Mouse (Mus musculus) layer of hippocampus, adult 9-10 months (tissue): ENCODE measurements around the gene Trpm8.

ENCODE experiments used
- DNase-seq: peaks from one replicate; pipeline ENCODE4 v3.0.0; 2022; ENCODE audit warnings: low spot score

Trpm8 gene

DNA sequence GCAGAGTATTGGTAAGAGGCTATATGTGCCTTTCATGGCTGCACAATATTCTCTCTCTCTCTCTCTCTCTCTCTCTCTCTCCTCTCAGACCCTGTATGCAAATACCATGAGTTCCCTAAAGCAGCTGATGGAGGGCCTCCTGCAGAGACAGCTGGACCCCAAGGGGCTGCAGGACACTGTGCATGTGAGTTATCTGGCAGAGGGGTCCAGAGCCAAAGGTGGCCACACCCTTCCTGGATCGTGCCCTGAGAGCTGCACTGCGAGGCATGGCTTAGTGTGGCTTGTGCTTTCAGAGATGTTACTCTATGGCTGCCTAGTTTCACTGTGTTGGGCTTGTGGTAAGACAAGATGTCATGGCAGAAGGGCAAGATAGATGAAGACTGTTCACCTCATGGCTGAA is 29.8 kb upstream of the Trpm8 start:
- DNase-seq = no peak

DNA sequence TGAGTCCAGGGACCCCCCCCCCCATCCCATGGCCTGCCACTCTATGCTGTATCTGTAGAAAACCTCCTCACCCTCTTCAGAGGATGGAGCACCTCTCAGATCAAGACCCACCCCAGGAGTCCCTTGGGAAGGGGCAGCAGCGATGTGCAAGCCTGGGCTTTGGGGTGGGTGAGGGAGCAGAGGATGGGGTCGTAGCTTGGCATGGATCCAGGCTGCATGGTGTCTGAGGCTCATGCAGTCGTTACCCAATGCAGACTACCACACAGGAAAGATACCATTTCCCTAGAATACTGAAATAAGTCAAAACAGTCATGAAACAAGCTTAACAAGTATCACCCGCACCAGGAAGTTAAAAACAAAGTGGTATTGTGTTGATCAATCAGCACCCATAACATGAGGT is 28.8 kb upstream of the Trpm8 start:
- DNase-seq = no peak

DNA sequence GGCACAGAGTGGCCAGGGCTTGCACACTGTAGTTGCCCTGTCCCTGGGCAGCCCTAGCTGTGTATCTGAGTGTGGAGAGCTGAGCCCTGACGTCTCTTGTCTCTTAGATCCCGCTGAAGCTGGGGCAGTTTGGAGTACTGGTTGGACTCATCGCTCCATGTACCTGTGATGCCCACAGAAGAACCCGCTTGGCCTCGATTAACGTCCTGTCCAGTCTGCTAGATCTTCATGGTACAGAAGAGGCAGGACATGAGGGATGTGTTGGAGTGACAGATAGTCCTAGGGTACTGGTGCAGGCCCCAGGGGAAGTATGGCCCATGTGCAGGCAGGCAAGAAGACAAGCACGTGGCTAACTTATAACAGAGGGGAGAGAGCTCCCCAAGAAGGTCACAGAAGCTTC is 27.9 kb upstream of the Trpm8 start:
- no peak for DNase-seq

DNA sequence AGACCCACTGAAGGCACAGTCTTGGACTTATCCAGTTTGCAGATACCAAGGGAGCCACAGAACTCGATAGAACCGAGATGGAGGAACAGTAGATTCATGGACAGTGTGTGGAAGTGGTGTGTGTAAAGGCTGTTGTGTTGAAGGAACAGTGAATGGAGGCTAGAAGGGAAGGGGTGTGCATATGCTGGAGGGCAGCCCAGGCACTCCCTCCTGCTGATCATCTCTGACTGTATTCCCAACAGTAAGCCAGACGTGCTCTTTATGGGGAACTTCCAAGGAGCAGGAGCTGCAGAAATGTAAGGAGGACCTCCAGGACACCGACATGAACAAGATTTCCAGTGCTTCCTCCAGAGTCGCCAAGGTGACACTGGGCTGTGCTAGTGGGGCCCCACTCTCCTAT is 27.4 kb upstream of the Trpm8 start:
- no peak for DNase-seq

DNA sequence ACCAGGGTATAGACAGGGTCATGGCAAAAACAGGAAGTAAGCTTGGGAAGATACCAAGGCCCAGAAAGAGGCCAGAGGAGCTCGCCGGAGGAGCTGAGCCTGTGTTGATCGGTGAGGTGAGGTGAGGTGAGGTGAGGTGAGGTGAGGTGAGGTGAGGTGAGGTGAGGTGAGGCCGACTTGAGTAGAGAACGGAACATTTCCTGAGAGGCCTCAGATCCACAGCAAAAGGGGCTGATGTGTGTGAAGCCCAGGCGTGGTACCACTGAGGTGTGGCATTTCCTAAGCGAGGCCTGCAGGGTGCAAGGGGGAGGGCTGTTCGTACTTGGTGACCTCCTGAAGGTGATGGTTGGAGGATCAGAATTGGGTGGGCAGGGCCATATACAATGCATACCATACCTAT is 24.4 kb upstream of the Trpm8 start:
- no peak for DNase-seq

DNA sequence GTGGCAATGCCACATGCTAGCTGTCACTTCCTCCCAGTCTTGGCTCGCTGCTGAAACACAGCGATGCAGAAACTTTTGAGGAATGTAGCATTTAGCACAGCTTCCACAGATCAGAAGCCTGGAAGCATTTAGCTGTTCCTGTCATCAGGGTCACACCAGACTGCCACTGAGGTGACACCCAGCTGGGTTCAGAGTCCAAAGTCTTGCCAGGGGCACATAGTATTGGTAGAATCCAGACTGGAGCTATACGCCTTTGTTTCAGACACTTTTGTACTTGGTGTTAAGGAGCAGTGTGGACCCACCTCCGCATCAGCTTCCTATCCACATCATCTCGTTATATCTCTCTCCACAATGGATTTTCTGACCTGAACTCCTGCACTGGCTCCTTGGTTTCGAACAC is 23.9 kb upstream of the Trpm8 start:
- DNase-seq = no peak

DNA sequence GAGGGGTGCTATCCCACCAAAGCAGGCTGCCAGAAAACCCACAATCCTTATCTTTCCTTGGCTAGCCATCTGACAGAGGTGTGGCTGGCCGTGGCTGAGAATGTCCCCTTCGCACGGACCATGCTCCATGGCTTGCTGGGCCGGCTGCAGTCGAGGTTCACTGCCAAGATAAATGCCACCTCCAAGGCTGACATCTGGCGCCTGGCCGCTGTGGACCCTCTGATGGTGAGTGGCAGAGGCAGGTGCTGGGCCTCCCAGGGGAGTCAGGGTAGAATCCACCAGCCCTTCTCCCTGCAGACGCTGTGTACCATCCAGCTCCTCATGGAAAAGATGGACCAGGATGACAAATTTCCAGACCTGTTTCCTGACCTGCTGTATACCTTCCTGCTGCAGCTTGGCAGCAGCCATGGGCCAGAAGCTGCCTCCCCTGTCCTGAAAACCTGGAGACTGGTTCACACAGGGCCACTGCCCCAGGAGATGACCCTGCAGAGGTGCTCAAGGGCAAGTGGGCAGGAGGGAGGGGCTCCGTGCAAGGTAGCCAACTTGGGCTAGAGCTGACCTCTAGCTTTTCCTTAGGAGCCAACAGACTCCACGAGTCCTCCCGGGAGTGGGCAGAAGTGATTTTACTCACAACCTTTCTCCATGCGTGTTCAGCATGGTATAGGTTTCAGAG is 22.5 kb upstream of the Trpm8 start:
- no peak for DNase-seq

DNA sequence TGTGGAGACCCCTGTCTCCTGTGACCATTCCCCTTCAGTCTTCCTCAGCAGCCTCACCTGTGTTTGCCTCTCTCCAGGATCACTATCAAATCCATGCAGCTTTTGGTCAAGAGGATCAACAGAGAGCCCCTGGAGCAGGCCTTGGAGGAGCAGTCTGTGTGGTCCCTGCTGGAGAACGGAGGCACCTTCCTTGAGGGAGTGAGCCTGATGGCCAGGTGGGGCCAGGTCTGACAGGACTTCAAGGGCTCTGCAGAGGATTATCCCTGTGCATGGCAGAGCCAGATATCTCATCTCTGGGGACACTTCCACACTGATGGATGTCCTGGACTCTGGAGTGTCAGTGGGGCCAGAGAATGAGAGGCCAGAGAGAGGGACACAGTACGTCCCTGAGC is 22.0 kb upstream of the Trpm8 start:
- DNase-seq = no peak

DNA sequence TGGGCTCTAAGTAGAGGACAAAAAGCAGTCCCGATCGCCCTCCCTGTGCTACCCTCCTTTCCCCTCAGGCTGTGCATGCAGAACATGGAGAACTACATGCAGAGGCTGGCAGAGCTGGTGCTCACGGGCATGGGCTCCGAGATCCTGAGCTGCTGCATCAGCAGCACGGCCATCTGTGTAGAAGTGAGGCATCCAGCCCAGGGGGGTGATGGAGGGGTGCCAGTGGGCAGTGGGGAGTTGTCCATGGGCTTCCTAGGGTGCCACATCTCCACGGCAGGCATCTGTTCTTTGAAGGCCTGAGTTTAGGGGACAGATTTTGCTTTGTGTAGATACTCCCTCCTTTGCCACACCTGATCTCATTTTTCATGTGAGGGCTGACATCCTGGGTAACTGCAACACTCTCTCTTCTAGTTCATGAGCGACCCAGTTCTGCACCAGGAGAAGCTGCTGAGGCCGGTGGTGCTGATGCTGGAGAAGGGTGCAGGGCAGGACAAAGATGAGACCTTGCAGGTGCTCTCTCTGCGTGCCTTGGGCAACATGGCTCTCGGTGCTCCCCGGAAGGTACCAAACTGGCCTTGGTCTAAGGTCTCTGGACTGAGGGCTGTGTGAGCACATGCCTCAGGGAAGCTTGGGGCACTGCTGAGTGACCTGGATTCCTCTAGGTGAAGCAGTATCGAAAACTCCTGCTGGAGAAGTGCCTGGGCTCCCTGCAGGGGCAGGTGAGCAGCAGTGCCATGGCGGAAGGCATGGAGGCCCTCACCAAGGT is 21.3 kb upstream of the Trpm8 start:
- DNase-seq = no peak

DNA sequence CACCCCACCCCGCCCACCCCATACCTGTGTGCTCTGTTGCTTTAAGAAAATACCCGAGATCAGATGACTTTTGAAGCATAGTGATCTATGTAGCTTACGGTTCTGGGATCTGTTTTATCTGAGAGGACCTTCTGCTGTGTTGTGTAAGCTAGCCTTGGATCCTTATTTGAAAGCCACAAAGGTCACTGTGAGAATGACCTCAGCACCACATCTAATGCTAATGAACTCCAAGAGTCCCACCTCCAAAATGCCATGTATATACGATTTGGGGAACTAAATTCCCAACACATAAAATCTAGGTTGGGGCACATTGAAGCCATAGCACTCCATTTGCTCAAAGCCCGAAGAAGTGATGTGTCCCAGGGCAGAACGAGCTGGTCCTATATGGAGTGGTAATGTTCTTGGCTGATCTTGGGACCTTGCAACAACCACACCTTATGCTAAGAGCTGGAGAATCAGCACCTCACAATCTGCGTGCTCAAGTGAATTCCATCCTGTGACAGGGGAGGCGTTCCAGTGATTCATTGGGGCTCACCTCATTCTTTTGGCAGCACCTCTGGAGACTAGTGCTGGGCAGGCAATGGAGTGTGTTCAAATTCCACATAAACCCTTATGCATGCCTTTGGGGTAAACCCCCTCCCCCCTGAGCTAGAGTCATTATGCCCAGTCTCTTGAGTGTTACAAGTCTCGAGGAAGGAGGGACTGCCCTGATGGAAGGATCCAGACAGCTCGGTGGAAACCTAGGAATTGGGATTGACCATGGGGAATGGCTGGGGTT is 20.4 kb upstream of the Trpm8 start:
- no peak for DNase-seq

DNA sequence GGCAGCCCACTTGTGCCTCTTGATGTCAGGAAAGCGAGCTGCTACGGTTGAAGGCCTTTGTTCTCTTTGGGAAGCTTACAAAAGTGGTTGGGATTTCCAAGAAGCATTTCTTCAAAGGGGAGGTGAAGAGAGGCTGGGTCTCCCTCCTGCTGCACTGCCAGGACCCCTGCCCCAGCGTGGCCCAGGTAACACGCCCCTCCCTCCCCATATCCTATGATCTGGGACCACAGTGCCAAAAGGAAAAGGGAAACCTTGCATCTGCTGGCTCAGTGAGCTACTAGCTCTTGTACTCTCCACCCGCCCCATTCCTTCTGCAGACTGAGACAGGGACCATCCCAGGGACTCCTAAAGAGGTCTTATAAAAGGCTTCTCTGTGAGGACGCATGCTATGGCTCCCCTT is 19.8 kb upstream of the Trpm8 start:
- DNase-seq = no peak

DNA sequence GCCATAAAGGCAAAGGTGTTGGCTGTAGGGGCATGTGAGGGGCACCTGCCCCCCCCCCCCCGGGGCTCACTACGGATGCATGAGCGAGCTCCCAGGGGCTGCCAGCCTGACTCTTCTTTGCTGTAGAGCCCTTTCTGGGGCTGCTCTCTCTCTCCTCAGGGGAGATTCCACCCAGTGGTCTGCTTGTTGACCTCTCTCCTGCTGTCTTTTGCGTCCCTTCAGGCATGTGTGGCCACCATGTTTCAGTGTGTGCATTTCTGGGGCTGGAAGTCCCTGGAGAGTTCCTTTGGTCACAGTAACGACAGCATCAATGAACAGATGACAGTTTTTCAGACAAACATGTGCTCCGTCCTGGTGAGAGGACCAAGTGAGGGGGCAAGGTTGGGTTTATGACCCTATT is 19.1 kb upstream of the Trpm8 start:
- no peak for DNase-seq

DNA sequence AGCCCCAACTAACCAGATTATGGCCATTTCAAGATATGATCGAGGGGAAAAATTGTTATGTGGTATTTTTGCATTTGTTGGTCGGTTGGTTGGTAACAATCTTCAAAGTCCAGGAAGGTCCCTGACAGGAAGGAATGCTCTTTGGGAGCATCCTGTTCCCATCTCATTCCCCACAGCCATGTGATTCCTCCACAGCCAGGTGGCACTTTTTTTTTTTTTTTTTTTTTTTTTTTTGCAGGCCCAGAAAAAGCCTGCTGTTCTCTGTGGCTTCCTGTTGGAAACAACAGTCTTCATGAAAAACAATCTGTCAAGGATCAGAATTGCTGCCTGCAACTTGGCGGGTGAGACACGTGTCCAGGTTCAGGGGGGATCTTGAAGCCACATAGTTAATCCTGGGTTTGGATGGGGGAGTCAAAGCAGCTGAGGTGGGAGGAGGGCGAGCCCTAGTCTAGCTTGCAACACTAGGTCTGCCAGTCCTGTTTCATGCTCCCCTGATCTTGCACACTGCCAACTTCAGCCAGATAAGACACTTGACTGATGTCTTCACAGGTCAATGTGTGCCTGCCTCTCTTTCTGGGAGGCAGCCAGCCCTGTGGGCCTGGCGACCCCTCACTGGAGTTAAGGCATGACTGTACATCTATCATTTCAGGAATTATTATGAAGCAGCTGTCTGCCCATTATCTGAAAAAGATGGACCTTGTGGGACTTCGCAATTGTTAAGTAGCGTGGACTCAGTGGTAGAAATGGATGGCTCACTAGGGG is 18.4 kb upstream of the Trpm8 start:
- no peak for DNase-seq

DNA sequence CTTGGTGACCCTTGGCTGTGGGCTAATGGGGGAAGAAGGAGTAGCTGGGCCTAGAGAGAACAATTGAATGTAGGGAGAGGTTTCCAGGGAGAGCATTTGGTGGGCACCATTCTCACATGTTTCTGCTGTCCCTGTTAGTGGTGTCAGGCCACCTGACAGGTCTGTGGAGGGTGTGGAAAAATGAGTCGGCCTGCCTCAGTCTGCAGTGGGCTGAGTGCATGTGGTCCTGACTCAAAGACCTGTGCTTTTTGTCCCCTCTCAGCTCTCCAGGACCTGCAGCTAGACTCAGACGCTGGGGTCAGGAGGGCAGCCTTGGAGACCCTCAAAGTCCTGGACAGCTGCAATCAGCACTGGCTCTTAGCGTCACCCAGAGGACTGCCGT is 17.8 kb upstream of the Trpm8 start:
- no peak for DNase-seq

DNA sequence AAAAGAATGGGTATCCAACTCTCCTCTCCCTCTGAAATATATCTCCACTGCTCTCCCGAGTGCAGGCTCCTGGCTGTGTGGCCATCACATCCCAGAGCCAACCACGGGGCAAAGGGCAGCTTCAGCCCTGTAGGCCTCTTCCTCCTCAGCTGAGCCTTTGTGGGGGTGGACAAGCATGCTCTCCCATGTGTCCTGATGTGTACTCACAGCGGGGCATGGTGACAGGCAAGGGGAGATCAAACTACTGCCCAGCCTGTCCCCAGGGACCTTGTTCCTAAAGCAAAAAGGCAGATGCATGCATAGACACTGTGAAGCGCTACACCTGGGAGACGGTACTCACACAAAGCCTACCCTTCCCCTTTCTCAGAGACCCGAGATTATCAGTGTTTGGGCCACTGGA is 17.3 kb upstream of the Trpm8 start:
- no peak for DNase-seq

DNA sequence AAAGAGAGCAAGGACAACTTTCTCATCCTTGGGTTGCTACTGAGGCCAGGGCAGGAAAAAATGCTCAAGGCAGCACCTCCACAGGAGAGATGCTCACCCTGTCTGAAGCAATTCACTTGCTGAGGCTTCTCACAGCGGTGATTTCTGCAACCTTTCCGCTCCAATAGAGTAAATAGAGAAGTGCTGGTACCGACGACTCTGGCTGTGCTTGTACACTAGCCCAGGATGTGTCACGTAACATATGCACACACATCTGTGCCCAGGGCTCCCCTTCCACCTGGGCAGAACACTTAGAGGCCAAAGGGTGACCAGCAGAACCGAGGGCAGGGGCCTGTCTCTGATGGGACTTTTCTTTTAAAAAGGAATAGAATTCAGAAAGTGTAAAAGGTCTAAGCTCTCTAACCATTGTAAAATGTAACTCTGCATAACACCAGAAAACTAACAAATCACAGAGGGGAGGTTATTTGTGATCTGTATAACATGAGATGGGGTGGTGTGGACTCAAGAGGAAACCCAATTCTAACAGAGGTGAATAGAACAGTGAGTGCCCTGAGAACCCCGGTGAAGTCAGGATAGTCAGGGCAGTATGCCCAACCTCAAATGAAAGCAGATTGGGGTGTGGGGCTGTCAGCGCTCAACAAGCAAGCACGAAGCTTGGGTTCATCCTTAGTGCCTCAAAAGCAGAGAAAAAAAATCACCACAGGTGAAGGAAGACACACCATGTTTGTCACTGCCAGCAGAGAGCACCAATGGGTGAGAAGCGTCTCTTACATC is 16.7 kb upstream of the Trpm8 start:
- no peak for DNase-seq

DNA sequence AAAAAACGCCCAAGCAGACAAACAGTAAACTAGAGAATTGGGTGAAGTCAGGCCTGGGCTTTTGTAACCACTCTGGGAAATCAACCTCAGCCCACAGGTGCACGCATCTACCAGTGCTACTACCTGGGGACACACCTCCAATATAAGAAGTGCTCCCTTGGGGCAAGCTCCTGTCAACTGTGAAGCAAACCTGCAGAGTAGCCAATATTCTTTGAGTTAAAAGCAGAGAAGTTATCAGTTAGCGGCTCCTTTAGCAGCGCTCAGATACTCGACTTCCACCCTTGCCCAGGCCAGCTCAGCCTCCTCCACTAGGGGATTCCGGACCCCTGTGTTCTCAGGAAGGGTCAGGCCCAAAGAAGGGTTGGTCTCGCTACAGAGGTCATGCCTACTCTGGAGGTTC is 15.8 kb upstream of the Trpm8 start:
- DNase-seq = no peak

DNA sequence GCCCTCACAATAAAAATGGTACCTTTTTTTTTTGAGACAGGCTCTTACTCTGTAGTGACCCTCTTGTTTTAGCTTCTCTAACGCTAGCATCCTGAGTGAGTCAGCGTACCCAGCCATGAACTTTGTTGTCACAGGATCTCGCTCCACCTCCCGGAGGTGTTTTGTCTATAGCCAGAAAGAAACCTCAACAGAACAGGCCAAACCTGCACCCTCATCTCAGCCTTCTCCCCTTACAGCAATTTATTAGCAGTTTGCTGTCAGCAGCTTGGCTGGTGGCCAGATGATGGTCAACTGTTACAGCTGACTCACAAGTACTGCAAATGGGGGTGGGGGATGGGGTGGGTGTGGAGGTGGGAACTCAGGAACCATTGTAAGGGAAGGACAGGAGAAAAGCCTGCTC is 15.2 kb upstream of the Trpm8 start:
- DNase-seq = no peak

DNA sequence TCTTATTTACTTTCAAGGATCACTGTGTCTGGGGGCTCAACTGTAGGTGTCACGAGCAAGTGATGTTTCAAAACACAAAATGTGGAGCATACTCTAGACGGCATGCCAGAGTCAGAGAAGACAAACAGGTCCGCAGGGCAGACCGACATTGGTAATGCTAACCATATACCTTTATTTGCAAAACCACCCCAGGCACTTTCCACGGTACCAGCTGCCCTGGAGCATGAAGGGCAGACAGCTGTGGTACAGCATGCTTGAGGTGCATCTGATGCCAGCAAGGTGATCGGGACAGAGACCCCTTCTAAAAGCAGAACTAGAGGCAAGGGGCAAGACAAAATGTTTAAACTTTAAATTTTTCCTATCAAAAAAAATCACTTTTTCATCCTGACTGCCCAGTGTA is 14.5 kb upstream of the Trpm8 start:
- DNase-seq = no peak

DNA sequence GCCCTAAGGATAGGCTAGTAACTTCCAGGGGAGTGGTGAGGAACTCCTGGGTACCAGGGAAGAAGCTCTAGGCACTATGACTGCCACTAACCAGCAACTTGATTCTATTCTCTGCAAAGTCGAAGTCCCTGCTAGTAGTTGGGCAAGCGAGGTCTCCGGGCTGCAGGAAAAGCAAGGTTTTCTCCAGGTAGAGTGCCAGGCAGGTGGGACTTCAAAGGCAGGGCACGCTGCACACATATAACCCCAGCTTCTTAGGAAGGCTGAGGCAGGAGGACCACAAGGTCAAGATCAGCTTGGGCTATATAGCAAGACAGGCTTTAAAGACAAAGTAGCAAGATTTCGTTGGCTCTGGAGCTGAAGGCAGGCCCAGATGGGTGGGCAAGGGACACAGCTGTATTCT is 13.7 kb upstream of the Trpm8 start:
- DNase-seq = no peak

DNA sequence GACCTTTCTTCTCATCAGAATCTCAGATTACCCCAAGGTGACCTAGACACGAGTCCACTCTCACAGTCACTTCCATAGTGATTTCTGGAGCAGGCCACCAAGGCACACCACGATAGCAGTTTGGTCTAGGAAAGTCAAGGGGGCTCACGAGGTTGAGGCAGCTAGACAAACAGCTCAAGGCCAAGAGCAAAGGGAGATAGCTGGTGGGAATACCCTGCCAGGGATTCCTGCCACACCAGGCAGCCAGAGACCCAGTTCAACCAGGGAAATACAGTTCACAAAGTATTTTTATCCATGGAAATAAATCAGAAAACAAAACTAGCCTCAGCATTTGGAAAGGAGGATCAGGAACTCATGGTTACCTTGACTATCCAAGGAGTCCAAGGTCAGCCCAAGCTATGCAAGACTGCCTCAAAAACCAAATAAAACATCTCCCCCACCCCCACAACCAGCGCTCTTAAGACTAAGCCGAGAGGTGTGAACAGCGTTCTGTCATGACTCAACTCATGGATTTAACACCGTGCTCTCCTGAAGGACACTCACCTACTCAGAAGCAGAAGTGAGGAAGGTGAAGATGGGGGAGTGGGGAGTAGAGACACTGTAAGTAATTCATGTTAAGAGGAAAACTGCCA is 13.1 kb upstream of the Trpm8 start:
- DNase-seq = no peak
